Mouse (Mus musculus) midbrain, embryonic 11.5 days (tissue): Measurements from ENCODE around the gene Exoc6. TPM values are rescaled to one million over a fixed set of nuclear protein-coding genes. Genes with fewer than 3 reads are reported as not detected.
A peak's percentile ranks its signal among the peaks of the same experiment; 100 is the strongest.

Experiments used
- ATAC-seq: fragments of 200-750 bp; cut with Nextera tagmentation; 2 replicates; pipeline ENCODE4 v1.8.0; 2017; ENCODE audit warnings: moderate TSS enrichment, moderate library complexity; ENCODE audit not compliant: low FRiP score
- DNase-seq: peaks from one replicate; pipeline ENCODE4 v3.0.0; 2015; ENCODE audit warnings: low spot score; ENCODE audit errors: missing footprints
- H3K27ac ChIP-seq: fragments of 300-500 bp; sonication (generic); 2 replicates; pipeline ENCODE4 v1.5.1; 2014; ENCODE audit warnings: low read depth, low read length
- H3K27me3 ChIP-seq: fragments of 300-500 bp; sonication (generic); 2 replicates; pipeline ENCODE4 v1.6.1; 2014; ENCODE audit warnings: mild to moderate bottlenecking, low read length, moderate library complexity, mixed read lengths; ENCODE audit not compliant: control insufficient read depth, insufficient read depth
- H3K36me3 ChIP-seq: fragments of 300-500 bp; sonication (generic); 2 replicates; pipeline ENCODE4 v1.6.1; 2014; ENCODE audit warnings: mild to moderate bottlenecking, low read length, moderate library complexity, mixed read lengths; ENCODE audit not compliant: control insufficient read depth, insufficient read depth
- H3K4me1 ChIP-seq: fragments of 300-500 bp; sonication (generic); 2 replicates; pipeline ENCODE4 v1.6.1; 2014; ENCODE audit warnings: low read length; ENCODE audit not compliant: control insufficient read depth, insufficient read depth
- H3K4me2 ChIP-seq: fragments of 300-500 bp; sonication (generic); 2 replicates; pipeline ENCODE4 v1.6.1; 2014; ENCODE audit warnings: mild to moderate bottlenecking, moderate library complexity
- H3K4me3 ChIP-seq: fragments of 300-500 bp; sonication (generic); 2 replicates; pipeline ENCODE4 v1.5.1; 2014; ENCODE audit warnings: low read depth, low read length
- H3K9ac ChIP-seq: fragments of 300-500 bp; sonication (generic); 2 replicates; pipeline ENCODE4 v1.6.1; 2014; ENCODE audit warnings: low read length
- H3K9me3 ChIP-seq: fragments of 300-500 bp; sonication (generic); 2 replicates; pipeline ENCODE4 v1.6.1; 2016; ENCODE audit warnings: low read length; ENCODE audit not compliant: control insufficient read depth
- WGBS: fragments of 180-500 bp; shearing (Covaris S2); extraction: QIAGEN DNeasy Blood & Tissue Kit; methylation state at CpG from one replicate; pipeline ENCODE4 v1.1.7; 2014; 5-methylcytosine and 5-hydroxymethylcytosine counted together
- polyA plus RNA-seq: library from polyadenylated mRNA; unstranded; fragments of >200 nt; fragmentation: Nextera tagmentation; extraction: Ambion mirVana; gene quantifications from 2 replicates; pipeline ENCODE4 v1.2.1, GENCODE M21; 2014

Exoc6 gene
- polyA plus RNA-seq, 1 experiment from 2014 or later: 8.6 TPM

- WGBS: under 1% methylated on average over 62 of the region's 63 CpGs
- Histone ChIP-seq H3K9ac (no peak overlapping the region), H3K36me3 (no peaks in the 10 kb centered on the region), H3K27me3 (peaks cover 92% of the 10 kb centered on the region), H3K4me1 (peaks cover 26% of the 10 kb centered on the region), H3K27ac (no peak overlapping the region), H3K4me3 (peak overlapping the region; percentile 17), H3K9me3 (no peaks in the 10 kb centered on the region), H3K4me2 (peak overlapping the region; percentile 29)
- peak; percentile 95 for DNase-seq
- no peak for ATAC-seq
Observed at GRCm38 (mm10) chr19:37698273-37699160, 148.3 kb downstream of the Exoc6 start.

- Histone ChIP-seq H3K4me1 (peaks cover 26% of the 10 kb centered on the region), H3K9ac (no peak overlapping the region), H3K9me3 (no peaks in the 10 kb centered on the region), H3K27ac (no peak overlapping the region), H3K36me3 (no peaks in the 10 kb centered on the region), H3K27me3 (peaks cover 81% of the 10 kb centered on the region), H3K4me2 (no peak overlapping the region), H3K4me3 (no peak overlapping the region)
- ATAC-seq (no peak), DNase-seq (peak; percentile 91)
- WGBS: 15% methylated on average over 9 of the region's 9 CpGs
Observed at GRCm38 (mm10) chr19:37699711-37700110, 149.5 kb downstream of the Exoc6 start.

GRCm38 (mm10) chr19:37702377-37703076 is 152.3 kb downstream of the Exoc6 start:
- H3K4me2 ChIP-seq: no peak overlapping the region
- no peak for ATAC-seq
- 79% methylated on average over 21 of the region's 21 CpGs for WGBS
- H3K27ac ChIP-seq: no peak overlapping the region
- peaks cover 52% of the 10 kb centered on the region for H3K27me3 ChIP-seq
- peaks cover 14% of the 10 kb centered on the region for H3K4me1 ChIP-seq
- H3K9ac ChIP-seq: no peak overlapping the region
- H3K4me3 ChIP-seq: no peak overlapping the region
- H3K36me3 ChIP-seq: no peaks in the 10 kb centered on the region
- DNase-seq: no peak
- no peaks in the 10 kb centered on the region for H3K9me3 ChIP-seq

- H3K27me3 ChIP-seq: peaks cover 38% of the 10 kb centered on the region
Observed at GRCm38 (mm10) chr19:37703902-37704509, 153.8 kb downstream of the Exoc6 start.

GRCm38 (mm10) chr19:37705722-37706121 is 155.5 kb downstream of the Exoc6 start:
- H3K36me3 ChIP-seq: no peaks in the 10 kb centered on the region

More at GRCm38 (mm10) chr19:37703902-37704509, 153.8 kb downstream of the Exoc6 start:
- ATAC-seq: no peak
- peak; percentile 98 for DNase-seq
- Histone ChIP-seq H3K9me3 (no peaks in the 10 kb centered on the region), H3K4me2 (no peak overlapping the region), H3K36me3 (no peaks in the 10 kb centered on the region), H3K9ac (no peak overlapping the region), H3K4me3 (no peak overlapping the region), H3K4me1 (peaks cover 3% of the 10 kb centered on the region; the same call in 1 of the 2 replicates), H3K27ac (no peak overlapping the region)
- 16% methylated on average over 3 of the region's 3 CpGs for WGBS

GRCm38 (mm10) chr19:37714681-37715080 is 164.5 kb downstream of the Exoc6 start:
- DNase-seq (no peak), ATAC-seq (no peak)
- no peaks in the 10 kb centered on the region for H3K4me1 ChIP-seq
- no peak overlapping the region for H3K9ac ChIP-seq
- WGBS: 78% methylated on average over 10 of the region's 10 CpGs
- no peaks in the 10 kb centered on the region for H3K27me3 ChIP-seq
- no peaks in the 10 kb centered on the region for H3K36me3 ChIP-seq
- H3K4me3 ChIP-seq: no peak overlapping the region
- H3K4me2 ChIP-seq: no peak overlapping the region
- H3K9me3 ChIP-seq: no peaks in the 10 kb centered on the region
- H3K27ac ChIP-seq: no peak overlapping the region

More at GRCm38 (mm10) chr19:37705722-37706121, 155.5 kb downstream of the Exoc6 start:
- no peaks in the 10 kb centered on the region for H3K4me1 ChIP-seq
- 87% methylated on average over 5 of the region's 5 CpGs for WGBS
- ATAC-seq (no peak), DNase-seq (no peak)
- no peak overlapping the region for H3K4me2 ChIP-seq
- no peak overlapping the region for H3K27ac ChIP-seq
- H3K27me3 ChIP-seq: peaks cover 20% of the 10 kb centered on the region
- H3K4me3 ChIP-seq: no peak overlapping the region
- H3K9me3 ChIP-seq: no peaks in the 10 kb centered on the region
- no peak overlapping the region for H3K9ac ChIP-seq

GRCm38 (mm10) chr19:37715980-37716379 is 165.8 kb downstream of the Exoc6 start:
- H3K9ac ChIP-seq: no peak overlapping the region
- H3K36me3 ChIP-seq: no peaks in the 10 kb centered on the region
- no peak overlapping the region for H3K4me2 ChIP-seq
- DNase-seq: no peak
- no peak overlapping the region for H3K4me3 ChIP-seq
- no peaks in the 10 kb centered on the region for H3K27me3 ChIP-seq
- H3K27ac ChIP-seq: no peak overlapping the region
- ATAC-seq: no peak
- WGBS: 78% methylated on average over 1 of the region's 1 CpGs
- H3K4me1 ChIP-seq: no peaks in the 10 kb centered on the region
- no peaks in the 10 kb centered on the region for H3K9me3 ChIP-seq

- Histone ChIP-seq H3K27me3 (no peaks in the 10 kb centered on the region), H3K36me3 (no peaks in the 10 kb centered on the region), H3K4me1 (no peaks in the 10 kb centered on the region), H3K4me2 (no peak overlapping the region), H3K9ac (no peak overlapping the region), H3K9me3 (no peaks in the 10 kb centered on the region), H3K27ac (no peak overlapping the region), H3K4me3 (no peak overlapping the region)
- DNase-seq (no peak), ATAC-seq (no peak)
- 92% methylated on average over 12 of the region's 12 CpGs for WGBS
Observed at GRCm38 (mm10) chr19:37716524-37717175, 166.4 kb downstream of the Exoc6 start.
